Mouse (Mus musculus) embryonic facial prominence, embryonic 13.5 days (tissue): Measurements from ENCODE around the gene Pfdn2. TPM values are rescaled to one million over a fixed set of nuclear protein-coding genes. Genes with fewer than 3 reads are reported as not detected.

Experiments used
- polyA plus RNA-seq: library from polyadenylated mRNA; unstranded; fragments of >200 nt; fragmentation: Nextera tagmentation; extraction: Ambion mirVana; gene quantifications from 2 replicates; pipeline ENCODE4 v1.2.1, GENCODE M21; 2015

Gene Pfdn2
- polyA plus RNA-seq, 1 experiment from 2014 or later, result 119 TPM

Other genes with a start within 250 kb of the Pfdn2 start
- 1.3 and 2.1 TPM in 2 replicates for gene Cfap126, start 231.8 kb upstream of the Pfdn2 start, polyA plus RNA-seq
- 249 and 258 TPM in 2 replicates for gene Sdhc, start 195.1 kb upstream of the Pfdn2 start, polyA plus RNA-seq
- 7.7 and 9.4 TPM in 2 replicates for gene Mpz, start 195.0 kb upstream of the Pfdn2 start, polyA plus RNA-seq
- 20.6 and 25.2 TPM in 2 replicates for gene Pcp4l1, start 149.4 kb upstream of the Pfdn2 start, polyA plus RNA-seq
- gene Nr1i3, start 131.7 kb upstream of the Pfdn2 start, polyA plus RNA-seq, result 0.10 and 0.28 TPM in 2 replicates
- 30.2 and 30.9 TPM in 2 replicates for gene Tomm40l, start 123.2 kb upstream of the Pfdn2 start, polyA plus RNA-seq
- 0.80 and 56.2 TPM in 2 replicates for gene Apoa2, start 120.6 kb upstream of the Pfdn2 start, polyA plus RNA-seq
- 40.7 and 41.9 TPM in 2 replicates for gene Fcer1g, start 111.3 kb upstream of the Pfdn2 start, polyA plus RNA-seq
- 23.6 and 25.6 TPM in 2 replicates for gene Adamts4, start 95.2 kb upstream of the Pfdn2 start, polyA plus RNA-seq
- gene Ndufs2, start 94.3 kb upstream of the Pfdn2 start, polyA plus RNA-seq, result 232 and 248 TPM in 2 replicates
- 82.1 and 84.2 TPM in 2 replicates for gene B4galt3, start 75.3 kb upstream of the Pfdn2 start, polyA plus RNA-seq
- gene Ppox, start 64.5 kb upstream of the Pfdn2 start, polyA plus RNA-seq, result 60.5 and 64.9 TPM in 2 replicates
- 116 and 127 TPM in 2 replicates for gene Usp21, start 57.7 kb upstream of the Pfdn2 start, polyA plus RNA-seq
- gene Ufc1, start 50.6 kb upstream of the Pfdn2 start, polyA plus RNA-seq, result 109 and 118 TPM in 2 replicates
- 58.4 and 59.6 TPM in 2 replicates for gene Dedd, start 16.5 kb upstream of the Pfdn2 start, polyA plus RNA-seq
- 43.4 and 44.9 TPM in 2 replicates for gene Nit1, start within 50 bp of the Pfdn2 start, polyA plus RNA-seq
- 1.2 and 1.9 TPM in 2 replicates for gene Klhdc9, start 15.1 kb downstream of the Pfdn2 start, polyA plus RNA-seq
- gene Nectin4, start 24.4 kb downstream of the Pfdn2 start, polyA plus RNA-seq, result 19.0 and 21.6 TPM in 2 replicates
- gene Arhgap30, start 43.3 kb downstream of the Pfdn2 start, polyA plus RNA-seq, result 1.1 and 1.3 TPM in 2 replicates
- gene Usf1, start 65.6 kb downstream of the Pfdn2 start, polyA plus RNA-seq, result 95.6 and 108 TPM in 2 replicates
- gene Tstd1, start 73.2 kb downstream of the Pfdn2 start, polyA plus RNA-seq, result 8.1 and 8.5 TPM in 2 replicates
- 39.2 TPM in 2 replicates for gene F11r, start 91.9 kb downstream of the Pfdn2 start, polyA plus RNA-seq
- gene Alyref2, start 157.8 kb downstream of the Pfdn2 start, polyA plus RNA-seq, result 14.7 and 14.9 TPM in 2 replicates
- gene Itln1, start 189.6 kb downstream of the Pfdn2 start, polyA plus RNA-seq, result 0.23 TPM in 1 of 2 replicates, not detected in the other
- 0.17 TPM in 1 of 2 replicates, not detected in the other for gene Cd244a, start 213.5 kb downstream of the Pfdn2 start, polyA plus RNA-seq